Comparison of ENCODE assay signal across 8 mouse cellular contexts in genomic region chr17:24485090-24485860, GRCm38 (mm10). TPM values are rescaled to one million over a fixed set of nuclear protein-coding genes. Genes with fewer than 3 reads are reported as not detected.
DNase-seq lines count a peak whose midpoint lies in the region; ATAC-seq and TF ChIP-seq lines count a peak whose summit lies in the region.
"Had no signal": no experiment of that assay in that cellular context is flagged by ENCODE, and none has a peak within 500 bp of the region (broad histone marks: within the 10 kb centered on the region; RNA-seq: fewer than 3 reads in every experiment).

No protein-coding gene starts in this region.

- H3K9ac ChIP-seq in forebrain, postnatal 0 days: peak overlapping the region; percentile 3; the same call in 1 of the 2 replicates
- H3K9ac ChIP-seq in midbrain, embryonic 16.5 days (ENCODE audit: low read depth, low read length): peak overlapping the region; percentile 40

- no peaks in the 10 kb centered on the region for H3K36me3 ChIP-seq in forebrain, postnatal 0 days (ENCODE audit: insufficient read depth)
- no peaks in the 10 kb centered on the region for H3K36me3 ChIP-seq in midbrain, embryonic 16.5 days (ENCODE audit: control insufficient read depth, insufficient read depth, low read length)

- no peak for ATAC-seq in forebrain, postnatal 0 days
- no peak for ATAC-seq in midbrain, embryonic 16.5 days

- no peak overlapping the region for H3K4me3 ChIP-seq in forebrain, postnatal 0 days (ENCODE audit: low read depth, low read length)
- no peak overlapping the region for H3K4me3 ChIP-seq in midbrain, embryonic 16.5 days (ENCODE audit: low read depth, low read length)

- TF ChIP-seq CTCF in forebrain, postnatal 0 days (IDR thresholded peaks at IDR 0.05; ENCODE audit: low read depth): no peak

- no peak overlapping the region for H3K4me2 ChIP-seq in forebrain, postnatal 0 days (ENCODE audit: low read depth)
- no peak overlapping the region for H3K4me2 ChIP-seq in midbrain, embryonic 16.5 days (ENCODE audit: low read length)

- H3K4me1 ChIP-seq in forebrain, postnatal 0 days (ENCODE audit: insufficient read depth): peaks cover 14% of the 10 kb centered on the region; the same call in 1 of the 2 replicates
- H3K4me1 ChIP-seq in midbrain, embryonic 16.5 days (ENCODE audit: control insufficient read depth, insufficient read depth, low read length): peaks cover 23% of the 10 kb centered on the region

- DNase-seq in layer of hippocampus, postnatal 10 days (ENCODE audit: low spot score in 2 of 2): peak; percentile 66 to 77
- no peak for DNase-seq in layer of hippocampus, postnatal 36 days
- DNase-seq in cerebellum, postnatal 36 days: peak; percentile 13 to 46
- DNase-seq in forebrain, postnatal 0 days: peak; percentile 59
- no peak for DNase-seq in adrenal gland, postnatal 10 days
- DNase-seq in adrenal gland, adult 18-20 months (ENCODE audit: low spot score in 2 of 2): no peak

- H3K27me3 ChIP-seq in forebrain, postnatal 0 days (ENCODE audit: insufficient read depth, low read length): no peaks in the 10 kb centered on the region
- no peaks in the 10 kb centered on the region for H3K27me3 ChIP-seq in midbrain, embryonic 16.5 days (ENCODE audit: control insufficient read depth, insufficient read depth, low read depth, low read length)

- H3K27ac ChIP-seq in forebrain, postnatal 0 days (ENCODE audit: low read depth, low read length): 0 out of 2 replicates have a peak overlapping the region, but pooled peaks have one; percentile 29
- H3K27ac ChIP-seq in midbrain, embryonic 16.5 days (ENCODE audit: low read length): peak overlapping the region; percentile 52; the same call in 1 of the 2 replicates

- 43% methylated on average over 11 of the region's 11 CpGs for WGBS in forebrain, postnatal 0 days
- 43% methylated on average over 11 of the region's 11 CpGs for WGBS in midbrain, embryonic 16.5 days

- H3K9me3 ChIP-seq in forebrain, postnatal 0 days (ENCODE audit: low read length): no peaks in the 10 kb centered on the region
- H3K9me3 ChIP-seq in midbrain, embryonic 16.5 days (replicated peaks; ENCODE audit: control insufficient read depth, low read length, poor library complexity, severe bottlenecking): no peaks in the 10 kb centered on the region

RNA-seq across cellular contexts. Expression of gene Caskin1, which starts 3.1 kb away (rescaled TPM):
- total RNA-seq in layer of hippocampus, postnatal 10 days (2021): 100 to 1,000 TPM; 170 to 175 TPM
- total RNA-seq in layer of hippocampus, postnatal 36 days (2021): 100 to 1,000 TPM; 158 to 160 TPM
- total RNA-seq in forebrain, postnatal 0 days (2014; rRNA removed): 90.0 and 113 TPM in 2 replicates
- 14.9 and 25.3 TPM in 2 replicates for polyA plus RNA-seq in forebrain, postnatal 0 days (2015; fragmentation: Nextera tagmentation; extraction: Ambion mirVana)
- polyA plus RNA-seq in midbrain, embryonic 16.5 days (2015; fragmentation: Nextera tagmentation; extraction: Ambion mirVana): 43.6 and 45.7 TPM in 2 replicates
- 10 to 100 TPM; 11.1 to 26.5 TPM for total RNA-seq in adrenal gland, postnatal 10 days (2021)
- total RNA-seq in adrenal gland, adult 18-20 months (2021): 10 to 100 TPM; 16.0 to 31.5 TPM
- total RNA-seq: monocyte, adult 5-6 weeks had no signal

RNA-seq across cellular contexts. Expression of gene Mlst8, which starts 6.4 kb away (rescaled TPM):
- 10 to 100 TPM; 29.1 to 30.8 TPM for total RNA-seq in layer of hippocampus, postnatal 10 days (2021)
- total RNA-seq in layer of hippocampus, postnatal 36 days (2021): 10 to 100 TPM; 40.7 to 45.0 TPM
- 36.5 and 45.5 TPM in 2 replicates for total RNA-seq in forebrain, postnatal 0 days (2014; rRNA removed)
- 23.9 and 28.2 TPM in 2 replicates for polyA plus RNA-seq in forebrain, postnatal 0 days (2015; fragmentation: Nextera tagmentation; extraction: Ambion mirVana)
- 36.5 and 37.2 TPM in 2 replicates for polyA plus RNA-seq in midbrain, embryonic 16.5 days (2015; fragmentation: Nextera tagmentation; extraction: Ambion mirVana)
- 10 to 100 TPM; 20.3 to 23.9 TPM for total RNA-seq in adrenal gland, postnatal 10 days (2021)
- total RNA-seq in adrenal gland, adult 18-20 months (2021): 10 to 100 TPM; 24.6 to 26.5 TPM

RNA-seq across cellular contexts. Expression of gene Bricd5, which starts 11.6 kb away (rescaled TPM):
- total RNA-seq in layer of hippocampus, postnatal 10 days (2021): 1 to 10 TPM in 1 of 2 experiments, under 1 TPM in 1; 0.87 to 1.8 TPM
- 1 to 10 TPM; 1.9 to 2.6 TPM for total RNA-seq in layer of hippocampus, postnatal 36 days (2021)
- 1.2 and 2.0 TPM in 2 replicates for total RNA-seq in forebrain, postnatal 0 days (2014; rRNA removed)
- 1.6 and 4.3 TPM in 2 replicates for polyA plus RNA-seq in forebrain, postnatal 0 days (2015; fragmentation: Nextera tagmentation; extraction: Ambion mirVana)
- 0.40 TPM in 1 of 2 replicates, not detected in the other for polyA plus RNA-seq in midbrain, embryonic 16.5 days (2015; fragmentation: Nextera tagmentation; extraction: Ambion mirVana)
- under 1 TPM; 0.36 to 0.51 TPM for total RNA-seq in adrenal gland, postnatal 10 days (2021)
- total RNA-seq in adrenal gland, adult 18-20 months (2021): under 1 TPM; 0.42 to 0.53 TPM

RNA-seq across cellular contexts. Expression of gene Pgp, which starts 15.1 kb away (rescaled TPM):
- total RNA-seq in layer of hippocampus, postnatal 10 days (2021): 10 to 100 TPM; 64.7 to 67.9 TPM
- total RNA-seq in layer of hippocampus, postnatal 36 days (2021): 10 to 100 TPM; 62.3 to 66.4 TPM
- total RNA-seq in forebrain, postnatal 0 days (2014; rRNA removed): 37.8 and 39.5 TPM in 2 replicates
- polyA plus RNA-seq in forebrain, postnatal 0 days (2015; fragmentation: Nextera tagmentation; extraction: Ambion mirVana): 68.1 and 72.5 TPM in 2 replicates
- polyA plus RNA-seq in midbrain, embryonic 16.5 days (2015; fragmentation: Nextera tagmentation; extraction: Ambion mirVana): 64.2 and 70.2 TPM in 2 replicates
- 10 to 100 TPM; 44.0 to 49.2 TPM for total RNA-seq in adrenal gland, postnatal 10 days (2021)
- 10 to 100 TPM; 85.8 to 86.4 TPM for total RNA-seq in adrenal gland, adult 18-20 months (2021)

RNA-seq across cellular contexts. Expression of gene E4f1, which starts 15.2 kb away (rescaled TPM):
- total RNA-seq in layer of hippocampus, postnatal 10 days (2021): 10 to 100 TPM; 30.0 to 33.3 TPM
- 10 to 100 TPM; 30.3 to 42.7 TPM for total RNA-seq in layer of hippocampus, postnatal 36 days (2021)
- total RNA-seq in forebrain, postnatal 0 days (2014; rRNA removed): 34.2 and 37.5 TPM in 2 replicates
- polyA plus RNA-seq in forebrain, postnatal 0 days (2015; fragmentation: Nextera tagmentation; extraction: Ambion mirVana): 9.2 and 25.6 TPM in 2 replicates
- polyA plus RNA-seq in midbrain, embryonic 16.5 days (2015; fragmentation: Nextera tagmentation; extraction: Ambion mirVana): 46.4 and 50.2 TPM in 2 replicates
- 10 to 100 TPM; 19.0 to 25.2 TPM for total RNA-seq in adrenal gland, postnatal 10 days (2021)
- 10 to 100 TPM; 21.9 to 23.1 TPM for total RNA-seq in adrenal gland, adult 18-20 months (2021)

Comparison
In these comparisons a context has a peak if more than half of its experiments do, and no peak if none do; other contexts are left out.
1. DNase-seq: peak in layer of hippocampus, postnatal 10 days (2 of 2), cerebellum, postnatal 36 days (2 of 2) and forebrain, postnatal 0 days (single experiment); none in layer of hippocampus, postnatal 36 days (0 of 2), adrenal gland, postnatal 10 days (single experiment) and adrenal gland, adult 18-20 months (0 of 2).